Mouse (Mus musculus): ENCODE measurements around the gene Tmem120a.

The Tmem120a gene

DNA sequence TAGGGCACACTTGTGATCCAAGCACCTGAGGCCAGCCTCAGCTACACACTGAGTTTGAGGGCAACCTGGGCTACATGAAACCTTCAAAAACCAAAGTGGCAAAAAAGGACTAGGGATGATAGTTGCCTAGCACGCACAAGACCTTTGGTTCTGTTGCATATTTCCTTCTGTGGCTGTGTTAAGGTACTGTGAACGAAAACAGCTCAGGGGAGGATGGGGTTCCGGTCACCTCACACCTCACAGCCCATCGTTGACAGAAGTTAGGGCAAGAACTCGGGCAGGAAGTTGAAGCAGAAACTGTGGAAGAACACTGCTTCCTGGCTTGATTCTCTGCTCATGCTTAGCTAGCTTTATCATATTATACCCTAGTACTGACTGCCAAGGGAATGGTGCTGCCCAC is 34.5 kb downstream of the Tmem120a start:
- no peak for DNase-seq (ENCODE audit: low spot score in 2 of 2)

DNA sequence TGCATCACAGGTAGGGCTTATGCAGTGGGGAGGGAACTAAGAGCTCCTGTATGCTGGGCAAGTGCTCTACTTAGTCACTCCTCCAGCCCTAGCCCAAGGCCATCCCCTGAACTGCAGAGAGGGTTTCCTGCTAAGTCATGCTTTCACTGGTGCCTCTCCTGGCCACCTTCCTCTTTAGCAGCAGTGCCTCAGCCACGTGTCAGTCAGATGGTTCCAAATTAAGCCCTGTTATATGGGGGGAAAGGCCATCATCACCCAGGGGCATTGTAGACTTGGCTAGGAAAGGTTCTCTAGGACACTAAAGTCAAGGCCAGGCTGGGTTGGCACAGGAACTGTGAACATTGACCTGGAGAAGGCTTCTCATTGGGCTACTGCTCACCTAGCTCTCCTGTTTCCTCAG is 36.4 kb downstream of the Tmem120a start:
- peak in 1 of 2 experiments; percentile 48 for DNase-seq (ENCODE audit: low spot score in 2 of 2)

DNA sequence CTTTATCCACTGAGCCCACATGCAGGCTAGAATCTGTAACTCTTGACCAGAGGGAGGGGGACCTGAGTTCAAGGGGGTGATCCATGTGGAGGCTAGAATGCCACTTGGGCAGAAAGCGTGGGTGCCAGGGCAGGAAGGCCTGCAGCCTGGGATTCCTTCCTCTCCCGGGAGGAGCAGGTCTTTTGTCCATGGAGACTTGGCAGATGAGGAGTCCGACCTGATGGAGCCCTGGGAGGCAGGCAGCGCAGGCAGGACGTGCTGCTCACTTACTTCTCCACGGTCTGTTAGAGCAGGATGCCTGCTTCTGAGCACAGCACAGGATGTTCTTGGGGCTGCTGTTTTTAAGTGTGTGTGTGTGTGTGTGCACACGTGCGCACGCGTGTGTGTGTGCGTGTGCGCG is 37.2 kb downstream of the Tmem120a start:
- DNase-seq (ENCODE audit: low spot score in 2 of 2) = no peak

DNA sequence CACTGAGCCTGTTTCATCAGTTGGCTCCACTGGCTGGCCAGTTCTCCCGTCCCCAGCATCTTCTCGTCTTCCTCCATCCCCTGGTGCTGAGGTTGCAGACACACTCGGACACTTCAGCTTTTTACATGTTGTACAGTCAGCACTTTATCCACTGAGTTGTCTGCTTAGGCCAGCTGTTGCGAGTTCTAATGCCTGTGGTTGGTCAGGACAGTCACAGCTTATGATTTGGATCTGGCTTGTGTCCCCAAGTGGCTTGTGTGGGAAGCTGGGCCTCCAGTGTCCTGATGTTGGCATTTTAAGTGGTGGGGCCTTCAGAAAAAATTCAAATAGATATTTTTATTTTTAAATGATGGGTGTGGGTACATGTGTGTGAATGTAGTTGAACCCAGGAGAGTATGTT is 38.9 kb downstream of the Tmem120a start:
- no peak for DNase-seq (ENCODE audit: low spot score in 2 of 2)

DNA sequence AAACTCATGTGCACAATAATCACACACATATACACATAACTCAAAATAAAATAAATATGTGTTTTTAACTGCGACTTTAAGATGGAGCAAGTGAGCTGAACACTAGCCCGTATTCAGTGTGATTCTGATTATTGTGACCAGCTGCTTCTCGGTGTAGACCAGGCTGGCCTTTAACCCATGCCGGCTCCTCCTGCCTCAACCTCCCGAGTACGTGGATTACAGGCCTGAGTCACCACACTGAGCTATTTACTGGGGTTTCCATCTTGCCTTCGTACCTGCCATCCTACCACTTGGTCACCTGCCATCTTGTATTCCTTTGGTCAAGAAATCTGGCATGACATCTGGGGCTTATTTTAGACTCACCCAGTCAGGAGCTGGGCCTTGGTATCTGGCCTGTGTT is 40.8 kb downstream of the Tmem120a start:
- no peak for DNase-seq (ENCODE audit: low spot score in 2 of 2)

DNA sequence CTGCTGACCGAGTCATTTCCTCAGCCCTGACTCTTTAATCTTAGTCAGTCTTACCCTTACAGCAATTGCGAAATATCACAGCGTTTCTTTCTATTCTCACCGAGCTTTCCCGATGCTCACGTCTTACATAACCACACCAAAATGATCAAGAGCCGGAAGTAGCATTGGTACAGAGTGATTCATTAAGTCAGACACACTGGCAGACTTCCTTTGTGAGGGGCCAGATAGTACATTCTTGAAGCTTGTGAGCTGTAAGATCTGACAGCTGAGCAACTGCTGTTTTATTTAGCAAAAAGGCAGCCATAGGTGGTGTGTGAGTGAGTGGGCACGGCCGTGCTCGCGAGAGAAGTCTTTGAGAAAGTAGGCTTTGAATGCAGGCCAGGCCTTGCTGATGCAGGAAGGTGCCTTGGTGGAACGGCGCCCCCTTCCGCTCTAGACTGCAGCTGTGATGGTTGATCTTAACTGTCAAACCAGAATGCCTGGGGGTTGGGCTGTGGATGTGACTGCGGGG is 41.5 kb downstream of the Tmem120a start:
- no peak for DNase-seq (ENCODE audit: low spot score in 2 of 2)

DNA sequence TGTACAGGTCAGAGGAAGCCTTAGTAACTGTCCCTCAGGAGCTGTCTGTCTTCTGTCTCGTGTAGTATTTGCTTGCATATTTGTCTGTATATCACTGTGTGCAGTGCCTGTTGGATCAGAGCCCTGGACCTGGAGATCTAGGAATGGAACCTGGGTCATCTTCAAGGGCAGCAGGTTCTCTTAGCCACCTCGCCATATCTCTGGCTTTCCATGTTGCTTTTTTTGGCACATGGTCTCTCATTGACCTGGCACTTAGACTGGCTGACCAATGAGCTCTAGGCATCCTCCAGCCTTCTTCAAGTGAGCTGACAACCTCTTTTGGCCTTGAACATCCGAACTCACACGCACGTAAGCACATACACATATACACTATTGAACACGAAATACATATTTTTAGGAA is 42.1 kb downstream of the Tmem120a start:
- DNase-seq (ENCODE audit: low spot score in 2 of 2) = no peak

DNA sequence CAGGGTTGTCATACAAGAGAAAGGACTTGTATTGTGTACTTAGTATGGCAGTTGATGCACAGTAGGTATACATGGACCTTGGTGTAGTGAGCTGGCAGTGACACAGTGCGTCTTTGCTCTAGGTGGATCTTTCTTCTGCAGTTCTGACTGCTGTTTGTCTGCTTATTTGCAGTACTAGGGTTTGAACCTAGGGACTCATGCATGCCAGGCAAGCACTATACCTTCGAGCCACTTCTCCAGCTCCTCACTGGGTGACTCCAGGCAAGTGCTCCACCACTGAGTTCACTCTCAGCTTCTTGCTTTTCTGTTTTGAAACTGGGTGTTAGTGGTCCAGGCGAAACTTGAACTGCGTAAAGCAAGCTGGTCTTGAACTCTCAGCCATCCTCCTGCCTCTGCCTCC is 42.6 kb downstream of the Tmem120a start:
- no peak for DNase-seq (ENCODE audit: low spot score in 2 of 2)

DNA sequence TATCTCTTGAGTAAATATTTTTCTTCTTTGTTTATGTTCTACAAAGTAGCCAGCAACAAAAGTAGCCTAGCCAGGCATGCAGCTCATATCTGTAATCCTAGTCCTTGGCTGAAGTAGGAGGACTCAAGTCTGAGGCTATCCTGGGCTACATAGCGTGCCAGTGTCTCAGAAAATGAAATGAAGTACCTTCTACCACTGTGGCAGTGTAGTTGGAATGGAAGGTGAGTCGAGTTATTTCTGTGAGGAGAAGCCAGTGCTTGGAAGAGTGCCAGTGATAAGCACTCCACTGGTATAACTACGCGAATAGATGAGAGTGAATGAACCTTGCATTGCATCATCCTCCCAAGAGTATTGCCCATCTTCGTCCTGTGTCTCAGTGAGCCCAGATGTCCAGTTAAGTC is 46.5 kb downstream of the Tmem120a start:
- no peak for DNase-seq (ENCODE audit: low spot score in 2 of 2)

DNA sequence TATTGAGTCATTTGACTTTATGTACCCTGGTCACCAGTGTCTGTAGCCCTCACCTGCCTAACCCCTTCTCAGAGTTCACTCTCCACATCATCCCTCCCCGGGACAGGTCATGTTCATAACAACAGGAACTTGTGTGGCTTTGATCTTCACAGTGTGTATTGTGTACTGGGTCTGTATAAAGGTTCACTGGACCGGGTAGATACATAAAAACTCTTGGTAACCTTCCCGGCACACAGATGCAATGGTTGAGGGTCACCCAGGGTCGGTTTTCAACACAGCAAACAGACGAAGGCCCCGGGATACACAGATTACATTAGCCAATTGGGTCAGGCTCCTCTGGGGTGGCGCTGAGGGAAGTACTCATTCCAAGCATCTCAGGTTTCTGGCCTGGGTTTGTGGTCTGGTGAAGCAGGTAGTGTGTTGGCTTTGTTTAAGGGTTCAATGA is 48.9 kb downstream of the Tmem120a start:
- peak in 1 of 2 experiments; percentile 31 for DNase-seq (ENCODE audit: low spot score in 2 of 2)

DNA sequence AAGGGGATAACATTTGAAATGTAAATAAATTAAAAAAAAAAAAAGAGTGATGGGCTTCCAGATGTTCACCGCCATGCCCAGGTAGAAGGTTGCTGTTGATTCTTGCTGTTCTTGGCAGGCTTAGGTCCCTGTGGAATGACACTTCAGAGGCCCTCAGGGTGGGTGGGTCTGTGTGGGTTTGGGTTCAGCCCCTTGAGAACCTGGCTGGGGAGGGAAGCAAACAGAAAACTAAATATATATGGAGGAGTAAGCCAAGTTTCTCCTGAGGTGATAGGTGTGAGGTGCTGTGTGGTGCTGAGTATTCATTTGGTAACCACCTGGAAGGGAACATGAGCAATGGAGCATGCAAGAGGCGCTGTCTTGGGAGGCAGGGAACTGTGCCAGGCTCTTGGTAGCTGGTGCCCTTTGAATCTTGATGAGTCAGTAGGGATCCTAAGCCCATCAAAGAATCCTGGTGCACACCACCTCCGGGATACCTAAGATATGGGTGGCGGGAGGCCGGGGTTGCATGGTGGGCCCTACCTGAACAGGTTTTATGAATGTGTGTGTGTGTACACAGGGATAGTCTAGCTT is 50.9 kb downstream of the Tmem120a start:
- no peak for DNase-seq (ENCODE audit: low spot score in 2 of 2)

DNA sequence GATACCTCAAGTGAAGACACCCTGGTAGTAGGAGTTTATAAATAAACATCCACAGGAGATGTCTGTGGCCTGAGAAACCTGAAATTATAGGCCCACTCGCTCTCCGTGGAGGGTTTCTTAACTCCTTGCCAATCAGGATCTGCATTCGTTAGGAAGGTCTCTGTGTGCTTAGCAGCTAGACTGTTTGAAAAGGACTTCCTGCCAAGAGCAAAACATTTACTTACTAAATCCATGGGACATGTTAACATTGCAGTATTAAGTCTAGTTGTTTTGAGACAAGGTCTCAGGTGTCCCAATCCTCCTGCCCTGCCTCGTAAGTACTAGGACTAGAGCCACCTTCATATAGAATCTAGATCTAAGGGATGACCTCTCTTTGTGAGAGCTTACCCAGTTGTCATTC is 53.0 kb downstream of the Tmem120a start:
- no peak for DNase-seq (ENCODE audit: low spot score in 2 of 2)

DNA sequence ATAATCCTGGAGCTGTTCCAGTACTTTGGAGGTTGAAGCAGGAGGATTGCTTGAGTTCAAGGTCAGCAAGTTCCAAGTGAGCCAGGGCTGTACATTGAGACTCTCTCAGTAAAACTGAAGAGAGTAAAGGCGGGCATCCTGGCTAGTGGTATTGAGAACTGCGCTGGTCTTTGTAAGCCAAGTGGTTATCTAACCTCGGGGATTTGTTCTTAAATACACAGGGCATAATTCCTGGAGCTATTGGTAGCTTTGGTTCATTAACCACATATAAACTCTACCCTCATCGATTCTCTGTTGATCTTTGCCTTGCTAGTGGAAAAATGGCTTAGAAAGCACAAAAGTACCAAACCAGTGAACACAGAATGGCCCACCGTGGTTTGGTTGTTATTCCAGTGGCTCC is 53.8 kb downstream of the Tmem120a start:
- no peak for DNase-seq (ENCODE audit: low spot score in 2 of 2)
